Mouse (Mus musculus): ENCODE data around the gene Zranb3.

DNA sequence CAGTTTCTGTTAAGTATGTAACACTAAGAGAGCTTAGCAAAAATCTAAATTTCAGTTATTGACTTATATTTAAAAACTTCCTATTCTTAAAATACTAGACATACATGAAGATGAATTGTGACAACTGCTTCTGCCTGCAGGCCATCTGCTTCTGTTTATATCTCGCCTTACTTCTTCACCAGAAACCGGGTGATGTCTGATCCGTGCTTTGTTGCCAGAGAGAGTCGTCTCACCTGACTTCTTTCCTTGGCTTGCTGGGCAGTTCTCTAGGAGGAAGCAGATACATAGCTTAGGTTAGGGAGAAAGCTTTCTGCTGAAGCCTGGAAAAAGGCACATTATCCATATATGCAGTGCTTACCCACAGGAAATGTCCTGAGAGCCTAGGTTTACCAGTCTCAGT is 148.0 kb downstream of the Zranb3 start:
- TF ChIP-seq CTCF (IDR thresholded peaks at IDR 0.05; ENCODE audit: control insufficient read depth, insufficient read depth, low read length) (no peak), POLR2A (IDR thresholded peaks at IDR 0.05; ENCODE audit: borderline replicate concordance, control insufficient read depth, low read depth, low read length) (no peak)

Measured in bone marrow, adult 2 months (tissue).